Mouse (Mus musculus): ENCODE results near the gene Scamp1.
"Not testable (repeated sequence)": the region's sequence is repeated elsewhere in the genome, so short reads cannot be mapped to it uniquely, and the experiment has no call there.

The Scamp1 gene

GRCm38 (mm10) chr13:94285281-94285871 is at the start of gene Scamp1:
TSS of gene Scamp1 (minus strand) at chr13:94285857.
- DNase-seq (ENCODE audit: low read depth, low spot score) = peak; percentile 95

- DNase-seq (ENCODE audit: low read depth, low spot score) = peak; percentile 39
These were observed 44.8 kb upstream of the Scamp1 start for GRCm38 (mm10) chr13:94330392-94330979.

GRCm38 (mm10) chr13:94329005-94329404 is 43.3 kb upstream of the Scamp1 start:
- DNase-seq (ENCODE audit: low read depth, low spot score) = not testable (repeated sequence)

- DNase-seq (ENCODE audit: low read depth, low spot score) = no peak
These were observed 42.4 kb upstream of the Scamp1 start for GRCm38 (mm10) chr13:94328063-94328462.

- no peak for DNase-seq (ENCODE audit: low read depth, low spot score)
These were observed 36.8 kb upstream of the Scamp1 start for GRCm38 (mm10) chr13:94322475-94322874.

GRCm38 (mm10) chr13:94321094-94321792 is 35.6 kb upstream of the Scamp1 start:
- no peak for DNase-seq (ENCODE audit: low read depth, low spot score)

- DNase-seq (ENCODE audit: low read depth, low spot score) = peak; percentile 43
These were observed 31.4 kb upstream of the Scamp1 start for GRCm38 (mm10) chr13:94316975-94317511.

- DNase-seq (ENCODE audit: low read depth, low spot score) = not testable (repeated sequence)
These were observed 27.2 kb upstream of the Scamp1 start for GRCm38 (mm10) chr13:94312812-94313211.

- DNase-seq (ENCODE audit: low read depth, low spot score) = no peak
These were observed 22.6 kb upstream of the Scamp1 start for GRCm38 (mm10) chr13:94308279-94308678.

GRCm38 (mm10) chr13:94307531-94307930 is 21.9 kb upstream of the Scamp1 start:
- no peak for DNase-seq (ENCODE audit: low read depth, low spot score)

GRCm38 (mm10) chr13:94306968-94307289 is 21.3 kb upstream of the Scamp1 start:
- no peak for DNase-seq (ENCODE audit: low read depth, low spot score)

GRCm38 (mm10) chr13:94306277-94306967 is 20.8 kb upstream of the Scamp1 start:
- DNase-seq (ENCODE audit: low read depth, low spot score) = peak; percentile 88

- DNase-seq (ENCODE audit: low read depth, low spot score) = no peak
These were observed 15.4 kb upstream of the Scamp1 start for GRCm38 (mm10) chr13:94300946-94301538.

- DNase-seq (ENCODE audit: low read depth, low spot score) = no peak
These were observed 14.6 kb upstream of the Scamp1 start for GRCm38 (mm10) chr13:94300232-94300631.

- DNase-seq (ENCODE audit: low read depth, low spot score) = peak; percentile 38
These were observed 12.7 kb upstream of the Scamp1 start for GRCm38 (mm10) chr13:94298401-94298800.

GRCm38 (mm10) chr13:94296371-94296770 is 10.7 kb upstream of the Scamp1 start:
- no peak for DNase-seq (ENCODE audit: low read depth, low spot score)

GRCm38 (mm10) chr13:94295922-94296321 is 10.3 kb upstream of the Scamp1 start:
- DNase-seq (ENCODE audit: low read depth, low spot score) = peak; percentile 34

- DNase-seq (ENCODE audit: low read depth, low spot score) = no peak
These were observed 9.2 kb upstream of the Scamp1 start for GRCm38 (mm10) chr13:94294886-94295285.

- peak; percentile 56 for DNase-seq (ENCODE audit: low read depth, low spot score)
These were observed 8.3 kb upstream of the Scamp1 start for GRCm38 (mm10) chr13:94293911-94294310.

- peak; percentile 70 for DNase-seq (ENCODE audit: low read depth, low spot score)
These were observed 538 bp upstream of the Scamp1 start for GRCm38 (mm10) chr13:94286195-94286594.

GRCm38 (mm10) chr13:94284543-94285269 is 951 bp downstream of the Scamp1 start:
- DNase-seq (ENCODE audit: low read depth, low spot score) = peak; percentile 66
